Mouse (Mus musculus) fibroblast of lung, adult 2 months (primary cell): ENCODE results near the gene 1700019D03Rik.

Source experiments
- DNase-seq: peaks from one replicate; pipeline ENCODE4 v3.0.0-alpha.2; 2011; ENCODE audit warnings: low read depth

The 1700019D03Rik gene

GRCm38 (mm10) chr1:53020079-53020478 is at the start of gene 1700019D03Rik:
1700019D03Rik (minus strand) TSS chr1:53020179.
- DNase-seq = no peak

- no peak for DNase-seq
These were observed 43.9 kb upstream of the 1700019D03Rik start for GRCm38 (mm10) chr1:53063921-53064320.

GRCm38 (mm10) chr1:53061871-53062608 is 42.1 kb upstream of the 1700019D03Rik start:
- no peak for DNase-seq

GRCm38 (mm10) chr1:53061340-53061739 is 41.4 kb upstream of the 1700019D03Rik start, which contains the start of gene Mstn:
Mstn (plus strand) TSS chr1:53061640.
- DNase-seq = no peak

GRCm38 (mm10) chr1:53060499-53060898 is 40.5 kb upstream of the 1700019D03Rik start:
- no peak for DNase-seq

- no peak for DNase-seq
These were observed 39.1 kb upstream of the 1700019D03Rik start for GRCm38 (mm10) chr1:53059106-53059505.

GRCm38 (mm10) chr1:53053087-53054022 is 33.4 kb upstream of the 1700019D03Rik start:
- no peak for DNase-seq

- DNase-seq = no peak
These were observed 29.9 kb upstream of the 1700019D03Rik start for GRCm38 (mm10) chr1:53049763-53050427.

GRCm38 (mm10) chr1:53037443-53037871 is 17.5 kb upstream of the 1700019D03Rik start:
- no peak for DNase-seq

- DNase-seq = no peak
These were observed 12.6 kb upstream of the 1700019D03Rik start for GRCm38 (mm10) chr1:53032550-53032949.

GRCm38 (mm10) chr1:53018746-53019505 is 1.1 kb downstream of the 1700019D03Rik start:
- no peak for DNase-seq

GRCm38 (mm10) chr1:53015606-53016005 is 4.4 kb downstream of the 1700019D03Rik start:
- DNase-seq = no peak

GRCm38 (mm10) chr1:53014716-53015115 is 5.3 kb downstream of the 1700019D03Rik start:
- DNase-seq = no peak

- DNase-seq = no peak
These were observed 33.3 kb downstream of the 1700019D03Rik start for GRCm38 (mm10) chr1:52986692-52987091.

GRCm38 (mm10) chr1:52973198-52973597 is 46.8 kb downstream of the 1700019D03Rik start:
- DNase-seq = no peak

GRCm38 (mm10) chr1:52971881-52972503 is 48.0 kb downstream of the 1700019D03Rik start:
- DNase-seq = no peak

- no peak for DNase-seq
These were observed 55.4 kb downstream of the 1700019D03Rik start for GRCm38 (mm10) chr1:52964581-52964980.

- DNase-seq = no peak
These were observed 56.9 kb downstream of the 1700019D03Rik start for GRCm38 (mm10) chr1:52963097-52963496.

GRCm38 (mm10) chr1:52960191-52960590 is 59.8 kb downstream of the 1700019D03Rik start:
- DNase-seq = no peak

- DNase-seq = no peak
These were observed 63.2 kb downstream of the 1700019D03Rik start for GRCm38 (mm10) chr1:52956746-52957145.

GRCm38 (mm10) chr1:52955102-52955501 is 64.9 kb downstream of the 1700019D03Rik start:
- DNase-seq = peak; percentile 18
